Mouse (Mus musculus): ENCODE measurements around the gene Hecw2. TPM values are rescaled to one million over a fixed set of nuclear protein-coding genes. Genes with fewer than 3 reads are reported as not detected.

Hecw2 gene
- total RNA-seq, 2 experiments from 2014 or later, result 12.0 to 14.9 TPM

GRCm38 (mm10) chr1:54002077-54002476, 192.9 kb downstream of the Hecw2 start:
- intact Hi-C loops (cut with DNase I), result no loop called here
- DNase-seq, result no peak

- intact Hi-C loops (cut with DNase I), result no loop called here
- no peak for DNase-seq
These were observed 197.7 kb downstream of the Hecw2 start for GRCm38 (mm10) chr1:53997239-53997638.

GRCm38 (mm10) chr1:53986185-53986892, 208.6 kb downstream of the Hecw2 start:
- intact Hi-C loops (cut with DNase I), result no loop called here
- peak; percentile 13 to 37 for DNase-seq

GRCm38 (mm10) chr1:53978514-53978831, 216.5 kb downstream of the Hecw2 start:
- DNase-seq, result peak; percentile 51 to 56
- intact Hi-C loops (cut with DNase I), result loop anchor here (5.0 to 10.0 kb wide), 3 partner anchors 36 to 54 kb away; no protein-coding TSS in a partner anchor

- DNase-seq, result peak; percentile 35 to 64
- intact Hi-C loops (cut with DNase I), result loop anchor here (5.0 to 10.0 kb wide), 3 partner anchors 36 to 53 kb away; no protein-coding TSS in a partner anchor
These were observed 217.0 kb downstream of the Hecw2 start for GRCm38 (mm10) chr1:53977806-53978513.

GRCm38 (mm10) chr1:53976721-53977120, 218.2 kb downstream of the Hecw2 start:
- no peak for DNase-seq
- intact Hi-C loops (cut with DNase I), result loop anchor here (5.0 to 10.0 kb wide), 3 partner anchors 34 to 52 kb away; no protein-coding TSS in a partner anchor

- DNase-seq, result no peak
- intact Hi-C loops (cut with DNase I), result loop anchor here (5.0 to 10.0 kb wide), 3 partner anchors 34 to 51 kb away; no protein-coding TSS in a partner anchor
These were observed 218.9 kb downstream of the Hecw2 start for GRCm38 (mm10) chr1:53976100-53976499.

GRCm38 (mm10) chr1:53974941-53975340, 220.0 kb downstream of the Hecw2 start:
- intact Hi-C loops (cut with DNase I), result loop anchor here (5.0 to 10.0 kb wide), 3 partner anchors 33 to 50 kb away; no protein-coding TSS in a partner anchor
- peak; percentile 15 to 18 for DNase-seq

GRCm38 (mm10) chr1:53970326-53970977, 224.5 kb downstream of the Hecw2 start:
- DNase-seq, result no peak
- intact Hi-C loops (cut with DNase I), result loop anchor here (10.0 kb wide), 1 partner anchor 46 kb away; no protein-coding TSS in a partner anchor

- intact Hi-C loops (cut with DNase I), result no loop called here
- DNase-seq, result no peak
These were observed 242.6 kb downstream of the Hecw2 start for GRCm38 (mm10) chr1:53952395-53952794.

- no peak for DNase-seq
- intact Hi-C loops (cut with DNase I), result no loop called here
These were observed 249.2 kb downstream of the Hecw2 start for GRCm38 (mm10) chr1:53945815-53946214.

- intact Hi-C loops (cut with DNase I), result loop anchor here (5.0 kb wide), 1 partner anchor 35 kb away; no protein-coding TSS in a partner anchor
- no peak for DNase-seq
These were observed 252.5 kb downstream of the Hecw2 start for GRCm38 (mm10) chr1:53942468-53942867.

GRCm38 (mm10) chr1:53941528-53941927, 253.4 kb downstream of the Hecw2 start:
- intact Hi-C loops (cut with DNase I), result loop anchor here (5.0 kb wide), 1 partner anchor 36 kb away; no protein-coding TSS in a partner anchor

GRCm38 (mm10) chr1:53940268-53941017, 254.5 kb downstream of the Hecw2 start:
- intact Hi-C loops (cut with DNase I), result loop anchor here (5.0 kb wide), 1 partner anchor 37 kb away; no protein-coding TSS in a partner anchor
- DNase-seq, result no peak

More at GRCm38 (mm10) chr1:53941528-53941927, 253.4 kb downstream of the Hecw2 start:
- no peak for DNase-seq

GRCm38 (mm10) chr1:53939291-53939690, 255.7 kb downstream of the Hecw2 start:
- no peak for DNase-seq
- intact Hi-C loops (cut with DNase I), result no loop called here

- intact Hi-C loops (cut with DNase I), result no loop called here
- no peak for DNase-seq
These were observed 261.7 kb downstream of the Hecw2 start for GRCm38 (mm10) chr1:53933308-53933707.

- intact Hi-C loops (cut with DNase I), result no loop called here
These were observed 263.7 kb downstream of the Hecw2 start for GRCm38 (mm10) chr1:53931314-53931713.

GRCm38 (mm10) chr1:53927605-53928004, 267.4 kb downstream of the Hecw2 start:
- intact Hi-C loops (cut with DNase I), result loop anchor here (10.0 kb wide), 1 partner anchor 47 kb away; no protein-coding TSS in a partner anchor
- peak; percentile 25 to 27 for DNase-seq

More at GRCm38 (mm10) chr1:53931314-53931713, 263.7 kb downstream of the Hecw2 start:
- DNase-seq, result no peak

- intact Hi-C loops (cut with DNase I), result loop anchor here (10.0 kb wide), 1 partner anchor 49 kb away; no protein-coding TSS in a partner anchor
- DNase-seq, result no peak
These were observed 269.6 kb downstream of the Hecw2 start for GRCm38 (mm10) chr1:53925149-53925901.

Measured in heart, postnatal 14 days (tissue).